7 mouse cellular contexts compared by ENCODE assay signal in the genomic region with DNA sequence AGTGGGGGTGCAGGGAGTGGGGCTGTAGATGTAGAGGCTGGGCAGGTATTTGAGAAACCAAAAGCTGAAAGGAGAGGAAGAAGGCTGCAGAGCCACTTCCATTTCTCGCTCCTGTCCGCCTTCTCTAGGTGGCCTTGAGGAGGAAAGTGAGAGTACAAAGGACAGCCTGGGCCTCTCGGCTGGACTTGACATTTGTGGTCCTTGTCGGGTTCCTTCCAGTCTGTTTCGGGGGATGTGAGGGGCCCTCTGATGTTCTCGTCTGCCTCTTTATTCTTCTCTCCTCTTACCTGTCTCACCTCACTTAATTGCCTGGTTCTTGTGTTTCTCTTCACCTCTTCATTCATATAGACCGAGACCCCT. TPM values are rescaled to one million over a fixed set of nuclear protein-coding genes. Genes with fewer than 3 reads are reported as not detected.
A peak's percentile ranks its signal among the peaks of the same experiment; 100 is the strongest.
DNase-seq lines count a peak whose midpoint lies in the region; ATAC-seq and TF ChIP-seq lines count a peak whose summit lies in the region.

No protein-coding gene starts in this region.

- H3K27ac ChIP-seq in lung, embryonic 15.5 days: peak overlapping the region; percentile 100
- peak overlapping the region; percentile 100 for H3K27ac ChIP-seq in forebrain, embryonic 10.5 days
- peak overlapping the region; percentile 100 for H3K27ac ChIP-seq in limb, embryonic 12.5 days
- peak overlapping the region; percentile 94 for H3K27ac ChIP-seq in small intestine, adult 2 months (ENCODE audit: insufficient read depth, low read depth, low read length)

- TF ChIP-seq CTCF in small intestine, adult 2 months (IDR thresholded peaks at IDR 0.05; ENCODE audit: extremely low read depth, insufficient read length, insufficient replicate concordance, low read depth, low read length): no peak

- no peak for DNase-seq in lung, postnatal 36 days
- DNase-seq in forebrain, embryonic 10.5 days (ENCODE audit: extremely low spot score, low spot score): no peak
- no peak for DNase-seq in adrenal gland, postnatal 4 days (ENCODE audit: low spot score in 2 of 2)

- no peaks in the 10 kb centered on the region for H3K27me3 ChIP-seq in lung, embryonic 15.5 days
- H3K27me3 ChIP-seq in forebrain, embryonic 10.5 days (ENCODE audit: poor library complexity, severe bottlenecking): peaks cover 6% of the 10 kb centered on the region; the same call in 1 of the 2 replicates
- H3K27me3 ChIP-seq in limb, embryonic 12.5 days: no peaks in the 10 kb centered on the region
- H3K27me3 ChIP-seq in small intestine, adult 2 months (ENCODE audit: control insufficient read depth, insufficient read depth, low read length): no peaks in the 10 kb centered on the region

- H3K4me3 ChIP-seq in lung, embryonic 15.5 days: peak overlapping the region; percentile 95
- peak overlapping the region; percentile 66 for H3K4me3 ChIP-seq in forebrain, embryonic 10.5 days
- peak overlapping the region; percentile 97 for H3K4me3 ChIP-seq in limb, embryonic 12.5 days (replicated peaks)
- H3K4me3 ChIP-seq in small intestine, adult 2 months (ENCODE audit: low read depth, low read length): peak overlapping the region; percentile 82

- no peaks in the 10 kb centered on the region for H3K9me3 ChIP-seq in lung, embryonic 15.5 days
- no peaks in the 10 kb centered on the region for H3K9me3 ChIP-seq in forebrain, embryonic 10.5 days
- H3K9me3 ChIP-seq in limb, embryonic 12.5 days: no peaks in the 10 kb centered on the region

- TF ChIP-seq POLR2A in small intestine, adult 2 months (IDR thresholded peaks at IDR 0.05; ENCODE audit: low read depth, low read length): no peak

- H3K4me1 ChIP-seq in lung, embryonic 15.5 days: peaks cover 66% of the 10 kb centered on the region
- H3K4me1 ChIP-seq in forebrain, embryonic 10.5 days: peaks cover 78% of the 10 kb centered on the region
- H3K4me1 ChIP-seq in limb, embryonic 12.5 days (replicated peaks): peaks cover 59% of the 10 kb centered on the region
- H3K4me1 ChIP-seq in small intestine, adult 2 months (ENCODE audit: control insufficient read depth, insufficient read depth, insufficient read length, low read length): peaks cover 38% of the 10 kb centered on the region

- peak overlapping the region; percentile 55 for H3K9ac ChIP-seq in lung, embryonic 15.5 days
- peak overlapping the region; percentile 100 for H3K9ac ChIP-seq in limb, embryonic 12.5 days (replicated peaks)

- WGBS in lung, embryonic 15.5 days: 5% methylated on average over 7 of the region's 7 CpGs
- WGBS in forebrain, embryonic 10.5 days: 4% methylated on average over 7 of the region's 7 CpGs
- WGBS in limb, embryonic 12.5 days: 8% methylated on average over 7 of the region's 7 CpGs
- WGBS in small intestine, adult 2 months: 3% methylated on average over 7 of the region's 7 CpGs

- H3K4me2 ChIP-seq in lung, embryonic 15.5 days: peak overlapping the region; percentile 86
- H3K4me2 ChIP-seq in limb, embryonic 12.5 days: peak overlapping the region; percentile 98

- ATAC-seq in lung, embryonic 15.5 days (ENCODE audit: borderline replicate concordance, extremely low read depth, low FRiP score, low TSS enrichment): no peak
- no peak for ATAC-seq in limb, embryonic 12.5 days (ENCODE audit: insufficient number of reproducible peaks, insufficient read depth, low FRiP score, low TSS enrichment, low read depth)
- no peak for ATAC-seq in CD4-positive, CD25-positive, alpha-beta regulatory T cell, adult 4 months

- H3K36me3 ChIP-seq in lung, embryonic 15.5 days: peaks cover 18% of the 10 kb centered on the region
- peaks cover 20% of the 10 kb centered on the region for H3K36me3 ChIP-seq in forebrain, embryonic 10.5 days (replicated peaks)
- peaks cover 21% of the 10 kb centered on the region for H3K36me3 ChIP-seq in limb, embryonic 12.5 days
- peaks cover 11% of the 10 kb centered on the region for H3K36me3 ChIP-seq in small intestine, adult 2 months (ENCODE audit: control insufficient read depth, insufficient read depth, low read length)

RNA-seq across cellular contexts. Expression of a gene that starts 1.6 kb away (rescaled TPM):
- 454 and 458 TPM in 2 replicates for polyA plus RNA-seq in lung, embryonic 15.5 days (2015; fragmentation: Nextera tagmentation; extraction: Ambion mirVana)
- polyA plus RNA-seq in forebrain, embryonic 10.5 days (2016; fragmentation: Nextera tagmentation; extraction: Ambion mirVana): 218 and 224 TPM in 2 replicates
- 325 and 346 TPM in 2 replicates for polyA plus RNA-seq in limb, embryonic 12.5 days (2016; fragmentation: Nextera tagmentation; extraction: Ambion mirVana)
- polyA plus RNA-seq in small intestine, adult 2 months (2012; rRNA removed): 683 and 1,784 TPM in 2 replicates
- total RNA-seq in adrenal gland, postnatal 4 days (2021): 100 to 1,000 TPM; 692 to 728 TPM
- 10 to 100 TPM in 1 of 2 experiments, 1 to 10 TPM in 1; 5.4 to 10.6 TPM for polyA plus RNA-seq in CD4-positive, CD25-positive, alpha-beta regulatory T cell, adult 4 months (2017; shearing (Covaris generic))

RNA-seq across cellular contexts. Expression of a gene that starts 6.8 kb away (rescaled TPM):
- polyA plus RNA-seq in lung, embryonic 15.5 days (2015; fragmentation: Nextera tagmentation; extraction: Ambion mirVana): 2.3 TPM in 2 replicates
- polyA plus RNA-seq in forebrain, embryonic 10.5 days (2016; fragmentation: Nextera tagmentation; extraction: Ambion mirVana): 0.76 and 0.88 TPM in 2 replicates
- 2.2 TPM in 2 replicates for polyA plus RNA-seq in limb, embryonic 12.5 days (2016; fragmentation: Nextera tagmentation; extraction: Ambion mirVana)
- 4.5 and 7.0 TPM in 2 replicates for polyA plus RNA-seq in small intestine, adult 2 months (2012; rRNA removed)
- 1 to 10 TPM; 1.5 to 1.7 TPM for total RNA-seq in adrenal gland, postnatal 4 days (2021)
- 10 to 100 TPM; 19.0 to 29.0 TPM for polyA plus RNA-seq in CD4-positive, CD25-positive, alpha-beta regulatory T cell, adult 4 months (2017; shearing (Covaris generic))

RNA-seq across cellular contexts. Expression of a gene that starts 12.9 kb away (rescaled TPM):
- polyA plus RNA-seq in lung, embryonic 15.5 days (2015; fragmentation: Nextera tagmentation; extraction: Ambion mirVana): 378 and 389 TPM in 2 replicates
- polyA plus RNA-seq in forebrain, embryonic 10.5 days (2016; fragmentation: Nextera tagmentation; extraction: Ambion mirVana): 388 and 398 TPM in 2 replicates
- 401 and 407 TPM in 2 replicates for polyA plus RNA-seq in limb, embryonic 12.5 days (2016; fragmentation: Nextera tagmentation; extraction: Ambion mirVana)
- polyA plus RNA-seq in small intestine, adult 2 months (2012; rRNA removed): 212 and 412 TPM in 2 replicates
- total RNA-seq in adrenal gland, postnatal 4 days (2021): 100 to 1,000 TPM; 257 to 265 TPM
- polyA plus RNA-seq in CD4-positive, CD25-positive, alpha-beta regulatory T cell, adult 4 months (2017; shearing (Covaris generic)): 10 to 100 TPM; 39.0 to 40.7 TPM

RNA-seq across cellular contexts. Expression of a gene that starts 30.3 kb away (rescaled TPM):
- 0.08 and 0.26 TPM in 2 replicates for polyA plus RNA-seq in lung, embryonic 15.5 days (2015; fragmentation: Nextera tagmentation; extraction: Ambion mirVana)
- polyA plus RNA-seq in forebrain, embryonic 10.5 days (2016; fragmentation: Nextera tagmentation; extraction: Ambion mirVana): 0.17 TPM in 1 of 2 replicates, not detected in the other
- polyA plus RNA-seq in limb, embryonic 12.5 days (2016; fragmentation: Nextera tagmentation; extraction: Ambion mirVana): 0.15 TPM in 1 of 2 replicates, not detected in the other
- polyA plus RNA-seq in small intestine, adult 2 months (2012; rRNA removed): 3.7 and 5.8 TPM in 2 replicates
- under 1 TPM; 0.62 to 0.84 TPM for total RNA-seq in adrenal gland, postnatal 4 days (2021)
- polyA plus RNA-seq in CD4-positive, CD25-positive, alpha-beta regulatory T cell, adult 4 months (2017; shearing (Covaris generic)): 100 to 1,000 TPM; 268 to 648 TPM

RNA-seq across cellular contexts. Expression of a gene that starts 47.0 kb away (rescaled TPM):
- 142 and 151 TPM in 2 replicates for polyA plus RNA-seq in lung, embryonic 15.5 days (2015; fragmentation: Nextera tagmentation; extraction: Ambion mirVana)
- polyA plus RNA-seq in forebrain, embryonic 10.5 days (2016; fragmentation: Nextera tagmentation; extraction: Ambion mirVana): 136 and 143 TPM in 2 replicates
- polyA plus RNA-seq in limb, embryonic 12.5 days (2016; fragmentation: Nextera tagmentation; extraction: Ambion mirVana): 114 and 124 TPM in 2 replicates
- 82.6 and 131 TPM in 2 replicates for polyA plus RNA-seq in small intestine, adult 2 months (2012; rRNA removed)
- total RNA-seq in adrenal gland, postnatal 4 days (2021): 100 to 1,000 TPM; 143 to 151 TPM
- 10 to 100 TPM; 66.2 to 93.4 TPM for polyA plus RNA-seq in CD4-positive, CD25-positive, alpha-beta regulatory T cell, adult 4 months (2017; shearing (Covaris generic))

Comparison
In these comparisons a context has a peak if more than half of its experiments do, and no peak if none do; other contexts are left out.
1. RNA of a gene that starts 1.6 kb away (polyA plus RNA-seq): 683 to 1,784 TPM in small intestine, adult 2 months, 454 to 458 TPM in lung, embryonic 15.5 days, 325 to 346 TPM in limb, embryonic 12.5 days and 218 to 224 TPM in forebrain, embryonic 10.5 days; 5.4 to 10.6 TPM in CD4-positive, CD25-positive, alpha-beta regulatory T cell, adult 4 months; every median in the first group is over 10 times any median in the second.
2. Peak in every context shown above with its lines, with median percentiles within 50 percentile points of each other: H3K27ac ChIP-seq and H3K4me3 ChIP-seq.